Mouse (Mus musculus) bone marrow macrophage, adult 2 months (primary cell): ENCODE data around the gene Carmil3. TPM values are rescaled to one million over a fixed set of nuclear protein-coding genes. Genes with fewer than 3 reads are reported as not detected.

ENCODE experiments used
- H3K27ac ChIP-seq: 2 replicates; pipeline ENCODE4 v1.5.1; 2012; ENCODE audit warnings: low read depth, low read length; ENCODE audit not compliant: insufficient read depth
- H3K4me1 ChIP-seq: 2 replicates; pipeline ENCODE4 v1.6.1; 2012; ENCODE audit warnings: low read length; ENCODE audit not compliant: control insufficient read depth, insufficient read depth
- H3K4me3 ChIP-seq: 2 replicates; pipeline ENCODE4 v1.5.1; 2012; ENCODE audit warnings: mild to moderate bottlenecking, low read length, moderate library complexity; ENCODE audit not compliant: insufficient read depth
- CTCF ChIP-seq: IDR thresholded peaks from 2 replicates; pipeline ENCODE4 v1.5.1; 2012; ENCODE audit warnings: low read depth, mild to moderate bottlenecking, low read length, moderate library complexity
- POLR2A ChIP-seq: IDR thresholded peaks from 2 replicates; pipeline ENCODE4 v1.6.1; 2012; ENCODE audit warnings: mild to moderate bottlenecking, low read depth, low read length, borderline replicate concordance
- polyA plus RNA-seq: library from polyadenylated mRNA; stranded (reverse); fragments of >200 nt; gene quantifications from 2 replicates; pipeline ENCODE4 v1.2.4, GENCODE M21; 2012; ENCODE audit not compliant: missing spikeins, insufficient read depth, insufficient read length

Gene Carmil3
- polyA plus RNA-seq, 1 experiment: 0.43 TPM

GRCm38 (mm10) chr14:55536116-55536745 is 45.8 kb downstream of the Carmil3 start:
- peaks cover 8% of the 10 kb centered on the region for H3K4me1 ChIP-seq
- no peak overlapping the region for H3K27ac ChIP-seq
- no peak overlapping the region for H3K4me3 ChIP-seq
- TF ChIP-seq POLR2A: no peak
- TF ChIP-seq CTCF: peak; percentile 66

GRCm38 (mm10) chr14:55540067-55540786 is 49.8 kb downstream of the Carmil3 start, which contains the start of gene Pck2:
TSS of gene Pck2 (plus strand) at chr14:55540266.
- TF ChIP-seq CTCF: no peak
- no peak for TF ChIP-seq POLR2A

GRCm38 (mm10) chr14:55540787-55541321 is 50.4 kb downstream of the Carmil3 start:
- H3K4me3 ChIP-seq: peak overlapping the region; percentile 93
- H3K27ac ChIP-seq: peak overlapping the region; percentile 66
- no peak for TF ChIP-seq CTCF
- TF ChIP-seq POLR2A: no peak
- H3K4me1 ChIP-seq: peaks cover 19% of the 10 kb centered on the region

More at GRCm38 (mm10) chr14:55540067-55540786, 49.8 kb downstream of the Carmil3 start, which contains the start of gene Pck2:
- Histone ChIP-seq H3K4me3 (peak within 1 kb of the TSS; percentile 93), H3K27ac (peak within 1 kb of the TSS; percentile 66), H3K4me1 (peaks cover 19% of the 10 kb centered on the region)

GRCm38 (mm10) chr14:55542268-55542667 is 51.8 kb downstream of the Carmil3 start:
- H3K4me1 ChIP-seq: peaks cover 19% of the 10 kb centered on the region
- no peak overlapping the region for H3K27ac ChIP-seq
- TF ChIP-seq CTCF (no peak), POLR2A (no peak)
- no peak overlapping the region for H3K4me3 ChIP-seq

GRCm38 (mm10) chr14:55544334-55544733 is 53.9 kb downstream of the Carmil3 start:
- no peak for TF ChIP-seq CTCF
- no peak for TF ChIP-seq POLR2A
- H3K27ac ChIP-seq: no peak overlapping the region
- H3K4me3 ChIP-seq: no peak overlapping the region
- H3K4me1 ChIP-seq: peaks cover 19% of the 10 kb centered on the region

GRCm38 (mm10) chr14:55550191-55550590 is 59.7 kb downstream of the Carmil3 start:
- peaks cover 10% of the 10 kb centered on the region for H3K4me1 ChIP-seq
- TF ChIP-seq CTCF (no peak), POLR2A (no peak)
- no peak overlapping the region for H3K27ac ChIP-seq
- H3K4me3 ChIP-seq: no peak overlapping the region

- Histone ChIP-seq H3K4me1 (peaks cover 14% of the 10 kb centered on the region), H3K4me3 (no peak overlapping the region), H3K27ac (no peak overlapping the region)
- no peak for TF ChIP-seq CTCF
- TF ChIP-seq POLR2A: no peak
These were observed 60.9 kb downstream of the Carmil3 start for GRCm38 (mm10) chr14:55551347-55551746.

- Histone ChIP-seq H3K4me3 (no peak overlapping the region), H3K27ac (no peak overlapping the region), H3K4me1 (peaks cover 18% of the 10 kb centered on the region)
- TF ChIP-seq POLR2A (no peak), CTCF (no peak)
These were observed 61.3 kb downstream of the Carmil3 start for GRCm38 (mm10) chr14:55551794-55552193.

GRCm38 (mm10) chr14:55554635-55555034 is 64.2 kb downstream of the Carmil3 start:
- H3K4me1 ChIP-seq: peaks cover 27% of the 10 kb centered on the region

GRCm38 (mm10) chr14:55555788-55556187 is 65.3 kb downstream of the Carmil3 start:
- no peak for TF ChIP-seq CTCF
- TF ChIP-seq POLR2A: no peak
- H3K4me3 ChIP-seq: no peak overlapping the region
- peaks cover 27% of the 10 kb centered on the region for H3K4me1 ChIP-seq
- H3K27ac ChIP-seq: no peak overlapping the region

More at GRCm38 (mm10) chr14:55554635-55555034, 64.2 kb downstream of the Carmil3 start:
- TF ChIP-seq CTCF (no peak), POLR2A (no peak)
- 0 out of 2 replicates have a peak overlapping the region, but pooled peaks have one; percentile 3 for H3K27ac ChIP-seq
- H3K4me3 ChIP-seq: no peak overlapping the region

- H3K27ac ChIP-seq: peak overlapping the region; percentile 98
These were observed 66.6 kb downstream of the Carmil3 start for GRCm38 (mm10) chr14:55557003-55557402.

More at GRCm38 (mm10) chr14:55557003-55557402, 66.6 kb downstream of the Carmil3 start:
- Histone ChIP-seq H3K4me3 (no peak overlapping the region), H3K4me1 (peaks cover 32% of the 10 kb centered on the region)
- no peak for TF ChIP-seq POLR2A
- TF ChIP-seq CTCF: peak; percentile 80
